Mouse (Mus musculus) myocyte (in vitro differentiated cells): ENCODE results near the gene Dab1.

Experiments used
- CEBPB ChIP-seq: IDR thresholded peaks from 2 replicates; pipeline ENCODE4 v1.6.1; 2011; ENCODE audit warnings: mild to moderate bottlenecking, moderate library complexity; ENCODE audit not compliant: poor library complexity, insufficient read depth, severe bottlenecking
- E2F4 ChIP-seq: IDR thresholded peaks from one replicate; pipeline ENCODE4 v1.6.1; 2011; ENCODE audit warnings: mild to moderate bottlenecking, control low read depth, moderate library complexity; ENCODE audit not compliant: insufficient read depth
- MAX ChIP-seq: IDR thresholded peaks from one replicate; pipeline ENCODE4 v1.6.1; 2011; ENCODE audit warnings: low read depth, mild to moderate bottlenecking, control low read depth
- MYOD1 ChIP-seq, 3 experiments: IDR thresholded peaks; one replicate each; pipeline ENCODE4 v1.6.1; 2011; ENCODE audit warnings: control low read depth in 2 of 3, low read depth in 2 of 3, mild to moderate bottlenecking in 2 of 3, moderate library complexity in 1 of 3; ENCODE audit not compliant: insufficient read length in 2 of 3, control insufficient read depth in 1 of 3
- MYOG ChIP-seq, 3 experiments: IDR thresholded peaks; one replicate each; pipeline ENCODE4 v1.6.1; 2011; ENCODE audit warnings: control low read depth in 2 of 3, low read depth in 2 of 3, mild to moderate bottlenecking in 2 of 3; ENCODE audit not compliant: insufficient read length in 2 of 3, control insufficient read depth in 1 of 3, insufficient read depth in 1 of 3
- POLR2A ChIP-seq: IDR thresholded peaks from one replicate; pipeline ENCODE4 v1.6.1; 2011; ENCODE audit warnings: low read depth, mild to moderate bottlenecking, control low read depth, moderate library complexity; ENCODE audit not compliant: insufficient read length
- POLR2AphosphoS2 ChIP-seq: IDR thresholded peaks from one replicate; pipeline ENCODE4 v1.6.1; 2011; ENCODE audit warnings: low read depth, control low read depth; ENCODE audit not compliant: insufficient read length
- SRF ChIP-seq: IDR thresholded peaks from one replicate; pipeline ENCODE4 v1.6.1; 2011; ENCODE audit warnings: low read depth; ENCODE audit not compliant: control insufficient read depth, insufficient read length
- USF1 ChIP-seq: IDR thresholded peaks from one replicate; pipeline ENCODE4 v1.6.1; 2011; ENCODE audit warnings: low read depth, mild to moderate bottlenecking, control low read depth, moderate library complexity

GRCm38 (mm10) chr4:103630177-103630576 lies 11.0 kb downstream of the Dab1 start:
- TF ChIP-seq USF1, result no peak
- TF ChIP-seq E2F4, result no peak
- TF ChIP-seq POLR2A, result no peak
- TF ChIP-seq POLR2AphosphoS2, result no peak
- TF ChIP-seq MYOD1 (IDR thresholded peaks at IDR 0.05; ENCODE audit: control insufficient read depth in 1 of 3, insufficient read length in 2 of 3, low read depth in 2 of 3), result no peak
- TF ChIP-seq SRF, result no peak
- no peak for TF ChIP-seq MAX
- no peak for TF ChIP-seq MYOG (IDR thresholded peaks at IDR 0.05; ENCODE audit: control insufficient read depth in 1 of 3, insufficient read depth in 1 of 3, insufficient read length in 2 of 3, low read depth in 2 of 3)
- TF ChIP-seq CEBPB, result no peak
